Mouse (Mus musculus): ENCODE data around the gene Trp63. TPM values are rescaled to one million over a fixed set of nuclear protein-coding genes. Genes with fewer than 3 reads are reported as not detected.

The Trp63 gene
- total and polyA plus RNA-seq, 3 experiments, result not detected

DNA sequence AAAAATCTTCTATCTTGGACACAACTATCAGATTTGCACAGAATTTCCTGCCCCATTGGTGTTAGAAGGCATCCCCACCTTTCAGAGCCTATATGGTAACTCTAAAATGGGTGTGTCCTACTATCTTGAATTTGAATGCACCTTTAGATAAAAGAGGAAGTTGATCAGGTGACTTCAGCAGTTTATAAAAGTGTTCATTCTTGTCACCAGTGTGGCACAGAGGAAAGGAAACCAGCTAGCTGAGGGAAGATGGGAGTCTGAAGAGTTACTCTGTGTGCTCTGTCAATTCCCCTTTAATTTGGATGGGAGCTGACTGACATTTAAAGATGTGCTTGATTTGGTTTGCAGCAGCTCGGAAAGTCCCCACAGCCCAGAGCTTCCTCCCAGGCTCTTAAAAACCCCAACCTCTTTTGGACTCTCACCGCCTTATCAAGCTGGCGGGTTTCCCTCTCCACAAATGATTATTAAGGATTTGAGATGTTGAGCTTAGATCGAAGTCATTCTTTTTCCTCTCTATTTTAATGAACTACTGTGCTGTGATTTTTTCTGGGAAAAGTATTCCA, 114.2 kb downstream of the Trp63 start:
- Histone ChIP-seq H3K4me3 (ENCODE audit: control insufficient read depth in 1 of 2, insufficient read depth in 1 of 2, low read depth in 2 of 2, low read length in 2 of 2) (no peak overlapping the region), H3K4me1 (ENCODE audit: control insufficient read depth in 1 of 2, insufficient read depth in 2 of 2, low read length in 2 of 2) (no peaks in the 10 kb centered on the region), H3K36me3 (ENCODE audit: control insufficient read depth in 1 of 2, insufficient read depth in 2 of 2, low read length in 2 of 2) (no peaks in the 10 kb centered on the region), H3K27me3 (ENCODE audit: control insufficient read depth in 1 of 2, insufficient read depth in 2 of 2, low read length in 2 of 2) (no peaks in the 10 kb centered on the region), H3K27ac (ENCODE audit: control insufficient read depth, low read depth, low read length) (no peak overlapping the region), H3K9me3 (replicated peaks; ENCODE audit: insufficient read depth, low read length) (no peaks in the 10 kb centered on the region), H3K79me2 (ENCODE audit: control insufficient read depth, insufficient read depth, low read length, poor library complexity) (no peaks in the 10 kb centered on the region), H3K9ac (ENCODE audit: control insufficient read depth, low read depth, low read length, poor library complexity, severe bottlenecking) (no peak overlapping the region)
- no peak for DNase-seq (ENCODE audit: low read depth, low spot score)
- TF ChIP-seq RCOR1 (IDR thresholded peaks at IDR 0.05; ENCODE audit: low read depth, low read length) (no peak), POLR2AphosphoS5 (IDR thresholded peaks at IDR 0.05; ENCODE audit: borderline replicate concordance, low read depth, low read length) (no peak), ELF1 (IDR thresholded peaks at IDR 0.05; ENCODE audit: low read depth, low read length) (no peak), ZKSCAN1 (IDR thresholded peaks at IDR 0.05; ENCODE audit: low read depth, low read length) (no peak), POLR2A (IDR thresholded peaks at IDR 0.05; ENCODE audit: control insufficient read depth in 1 of 2, insufficient read depth in 1 of 2, low read depth in 1 of 2, low read length in 2 of 2, poor library complexity in 1 of 2) (no peak), NELFE (IDR thresholded peaks at IDR 0.05; ENCODE audit: low read depth, low read length) (no peak), ETS1 (IDR thresholded peaks at IDR 0.05; ENCODE audit: low read depth, low read length) (no peak), SMC3 (IDR thresholded peaks at IDR 0.05; ENCODE audit: low read depth, low read length) (no peak), UBTF (IDR thresholded peaks at IDR 0.05; ENCODE audit: borderline replicate concordance, insufficient read depth, low read depth, low read length) (no peak), E2F4 (IDR thresholded peaks at IDR 0.05; ENCODE audit: borderline replicate concordance, low read depth, low read length) (no peak), JUND (IDR thresholded peaks at IDR 0.05; ENCODE audit: low read depth, low read length) (no peak)

DNA sequence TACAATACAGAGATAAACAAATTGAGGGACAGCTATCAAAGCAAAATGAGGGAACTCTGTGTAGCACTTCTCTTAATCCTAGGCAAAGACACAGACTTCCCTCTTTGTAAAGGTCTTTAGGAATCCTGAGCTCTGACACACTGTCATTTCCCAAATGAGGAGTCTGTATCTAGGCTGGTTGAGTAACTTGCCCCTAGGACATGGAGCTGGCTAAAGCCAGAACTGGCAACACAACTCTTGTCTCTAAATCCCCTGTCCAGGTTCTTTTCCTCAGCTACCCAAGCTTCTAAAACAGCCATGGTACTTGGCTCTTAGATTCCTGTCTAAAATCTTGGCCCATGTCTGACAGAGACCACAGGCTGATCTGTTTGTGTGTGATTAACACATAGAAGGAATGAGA, 116.1 kb downstream of the Trp63 start:
- no peaks in the 10 kb centered on the region for H3K79me2 ChIP-seq (ENCODE audit: control insufficient read depth, insufficient read depth, low read length, poor library complexity)
- H3K36me3 ChIP-seq (ENCODE audit: control insufficient read depth in 1 of 2, insufficient read depth in 2 of 2, low read length in 2 of 2), result no peaks in the 10 kb centered on the region
- no peaks in the 10 kb centered on the region for H3K4me1 ChIP-seq (ENCODE audit: control insufficient read depth in 1 of 2, insufficient read depth in 2 of 2, low read length in 2 of 2)
- H3K9ac ChIP-seq (ENCODE audit: control insufficient read depth, low read depth, low read length, poor library complexity, severe bottlenecking), result no peak overlapping the region
- H3K27ac ChIP-seq (ENCODE audit: control insufficient read depth, low read depth, low read length), result no peak overlapping the region
- H3K9me3 ChIP-seq (replicated peaks; ENCODE audit: insufficient read depth, low read length), result no peaks in the 10 kb centered on the region
- H3K27me3 ChIP-seq (ENCODE audit: control insufficient read depth in 1 of 2, insufficient read depth in 2 of 2, low read length in 2 of 2), result no peaks in the 10 kb centered on the region
- no peak overlapping the region for H3K4me3 ChIP-seq (ENCODE audit: control insufficient read depth in 1 of 2, insufficient read depth in 1 of 2, low read depth in 2 of 2, low read length in 2 of 2)
- TF ChIP-seq GATA1 (IDR thresholded peaks at IDR 0.05; ENCODE audit: low read depth, low read length) (no peak), MYB (IDR thresholded peaks at IDR 0.05; ENCODE audit: low read depth, low read length) (no peak), RCOR1 (IDR thresholded peaks at IDR 0.05; ENCODE audit: low read depth, low read length) (no peak), TBP (IDR thresholded peaks at IDR 0.05; ENCODE audit: low read depth, low read length) (no peak), CTCF (IDR thresholded peaks at IDR 0.05 in 2 of 3, conservative IDR thresholded peaks at IDR 0.05 in 1 of 3; ENCODE audit: control insufficient read depth in 1 of 3, insufficient read depth in 1 of 3, low read depth in 2 of 3, low read length in 3 of 3, poor library complexity in 1 of 3, severe bottlenecking in 1 of 3) (no peak), RAD21 (IDR thresholded peaks at IDR 0.05; ENCODE audit: low read depth, low read length) (no peak), MAZ (IDR thresholded peaks at IDR 0.05; ENCODE audit: low read depth, low read length) (no peak), HCFC1 (IDR thresholded peaks at IDR 0.05; ENCODE audit: low read depth, low read length) (no peak), CHD2 (IDR thresholded peaks at IDR 0.05; ENCODE audit: low read length) (no peak), ZMIZ1 (IDR thresholded peaks at IDR 0.05; ENCODE audit: low read depth, low read length) (no peak)
- DNase-seq (ENCODE audit: low read depth, low spot score), result no peak
